8 mouse cellular contexts compared by ENCODE assay signal in genomic region chr9:8900203-8901012, GRCm38 (mm10). TPM values are rescaled to one million over a fixed set of nuclear protein-coding genes. Genes with fewer than 3 reads are reported as not detected.
A peak's percentile ranks its signal among the peaks of the same experiment; 100 is the strongest.
DNase-seq lines count a peak whose midpoint lies in the region; ATAC-seq lines count a peak whose summit lies in the region.

No protein-coding gene starts in this region.

- peak overlapping the region; percentile 96 for H3K4me2 ChIP-seq in forebrain, embryonic 11.5 days (ENCODE audit: low read depth, low read length, severe bottlenecking)
- peak overlapping the region; percentile 92 for H3K4me2 ChIP-seq in limb, embryonic 15.5 days
- peak overlapping the region; percentile 98 for H3K4me2 ChIP-seq in midbrain, embryonic 13.5 days (replicated peaks)

- H3K27me3 ChIP-seq in forebrain, embryonic 11.5 days (ENCODE audit: control insufficient read depth, insufficient read depth, low read length): peaks cover 22% of the 10 kb centered on the region
- peaks cover 37% of the 10 kb centered on the region for H3K27me3 ChIP-seq in limb, embryonic 15.5 days
- peaks cover 50% of the 10 kb centered on the region for H3K27me3 ChIP-seq in midbrain, embryonic 13.5 days

- no peak overlapping the region for H3K27ac ChIP-seq in forebrain, embryonic 11.5 days (ENCODE audit: low read depth, low read length)
- no peak overlapping the region for H3K27ac ChIP-seq in limb, embryonic 15.5 days
- no peak overlapping the region for H3K27ac ChIP-seq in midbrain, embryonic 13.5 days

- H3K36me3 ChIP-seq in forebrain, embryonic 11.5 days (ENCODE audit: control insufficient read depth, insufficient read depth, low read length): no peaks in the 10 kb centered on the region
- H3K36me3 ChIP-seq in limb, embryonic 15.5 days: no peaks in the 10 kb centered on the region
- H3K36me3 ChIP-seq in midbrain, embryonic 13.5 days: no peaks in the 10 kb centered on the region

- no peak overlapping the region; the same call in 1 of the 2 replicates for H3K9ac ChIP-seq in forebrain, embryonic 11.5 days (ENCODE audit: low read length)
- peak overlapping the region; percentile 28; the same call in 1 of the 2 replicates for H3K9ac ChIP-seq in limb, embryonic 15.5 days
- peak overlapping the region; percentile 77 for H3K9ac ChIP-seq in midbrain, embryonic 13.5 days (replicated peaks)

- 1% methylated on average over 40 of the region's 41 CpGs for WGBS in forebrain, embryonic 11.5 days
- WGBS in limb, embryonic 15.5 days: 2% methylated on average over 41 of the region's 41 CpGs
- WGBS in midbrain, embryonic 13.5 days: under 1% methylated on average over 40 of the region's 41 CpGs

- peak overlapping the region; percentile 56 for H3K4me3 ChIP-seq in forebrain, embryonic 11.5 days (ENCODE audit: low read depth, low read length)
- peak overlapping the region; percentile 53 for H3K4me3 ChIP-seq in limb, embryonic 15.5 days
- H3K4me3 ChIP-seq in midbrain, embryonic 13.5 days (replicated peaks): peak overlapping the region; percentile 67

- H3K9me3 ChIP-seq in forebrain, embryonic 11.5 days (ENCODE audit: control insufficient read depth, low read length): no peaks in the 10 kb centered on the region
- no peaks in the 10 kb centered on the region for H3K9me3 ChIP-seq in limb, embryonic 15.5 days
- H3K9me3 ChIP-seq in midbrain, embryonic 13.5 days: no peaks in the 10 kb centered on the region

- ATAC-seq in cerebellum, adult (ENCODE audit: insufficient number of reproducible peaks, low FRiP score, low TSS enrichment): peak; percentile 21; the same call in 1 of the 2 replicates
- peak; percentile 53 for ATAC-seq in forebrain, embryonic 11.5 days (replicated peaks; ENCODE audit: low FRiP score)
- ATAC-seq in limb, embryonic 15.5 days (ENCODE audit: insufficient number of reproducible peaks, low FRiP score, low TSS enrichment, low read depth): no peak
- ATAC-seq in midbrain, embryonic 13.5 days: peak; percentile 46

- H3K4me1 ChIP-seq in forebrain, embryonic 11.5 days (replicated peaks; ENCODE audit: control insufficient read depth, insufficient read depth, low read length): peaks cover 2% of the 10 kb centered on the region; the same call in 1 of the 2 replicates
- H3K4me1 ChIP-seq in limb, embryonic 15.5 days: peaks cover 24% of the 10 kb centered on the region
- H3K4me1 ChIP-seq in midbrain, embryonic 13.5 days (replicated peaks): peaks cover 18% of the 10 kb centered on the region

- DNase-seq in cerebellum, adult 11 months: no peak
- peak; percentile 19 for DNase-seq in adrenal gland, postnatal 10 days
- peak; percentile 66 for DNase-seq in forebrain, embryonic 11.5 days (ENCODE audit: low spot score)
- DNase-seq in kidney, adult 11 months: peak; percentile 25
- peak; percentile 46 for DNase-seq in testis, postnatal 10 days (ENCODE audit: low spot score)

RNA-seq across cellular contexts. Expression of gene Pgr, which starts 0.8 kb away (rescaled TPM):
- total RNA-seq in adrenal gland, postnatal 10 days (2021): under 1 TPM; 0.15 to 0.21 TPM
- polyA plus RNA-seq in forebrain, embryonic 11.5 days (2014; fragmentation: Nextera tagmentation; extraction: Ambion mirVana): 0.40 and 0.53 TPM in 2 replicates
- 0.68 and 0.79 TPM in 2 replicates for polyA plus RNA-seq in limb, embryonic 15.5 days (2015; fragmentation: Nextera tagmentation; extraction: Ambion mirVana)
- polyA plus RNA-seq in midbrain, embryonic 13.5 days (2015; fragmentation: Nextera tagmentation; extraction: Ambion mirVana): 0.78 and 1.2 TPM in 2 replicates
